Mouse (Mus musculus): ENCODE measurements at regions not wholly inside any gene's neighbourhood (a gene's known extent, or its start where the extent isn't known, plus 50 kb on each side); places are given as distances from the start of the nearest gene placed in this dataset.

GRCm38 (mm10) chr1:151121686-151122085 lies 60.7 kb upstream of the Gm47985 start:
- no peak overlapping the region for H3K9ac ChIP-seq
- H3K27ac ChIP-seq (ENCODE audit: low read depth) = no peak overlapping the region
- H3K4me1 ChIP-seq (ENCODE audit: insufficient read depth) = no peaks in the 10 kb centered on the region
- H3K36me3 ChIP-seq (ENCODE audit: insufficient read depth) = no peaks in the 10 kb centered on the region
- DNase-seq (no peak), ATAC-seq (ENCODE audit: insufficient read depth) (no peak)
- no peak for TF ChIP-seq CTCF (IDR thresholded peaks at IDR 0.05; ENCODE audit: low read depth)
- 89% methylated on average over 2 of the region's 2 CpGs for WGBS
- H3K4me2 ChIP-seq = no peak overlapping the region
- H3K9me3 ChIP-seq (ENCODE audit: low read depth, low read length) = no peaks in the 10 kb centered on the region
- H3K4me3 ChIP-seq (ENCODE audit: low read depth, low read length) = no peak overlapping the region
- no peaks in the 10 kb centered on the region for H3K27me3 ChIP-seq (ENCODE audit: insufficient read depth, low read length)

GRCm38 (mm10) chr1:151123964-151124363 lies 58.4 kb upstream of the Gm47985 start:
- Histone ChIP-seq H3K27me3 (ENCODE audit: insufficient read depth, low read length) (no peaks in the 10 kb centered on the region), H3K27ac (ENCODE audit: low read depth) (no peak overlapping the region), H3K4me1 (ENCODE audit: insufficient read depth) (no peaks in the 10 kb centered on the region; the same call in 1 of the 2 replicates), H3K36me3 (ENCODE audit: insufficient read depth) (no peaks in the 10 kb centered on the region), H3K9ac (no peak overlapping the region), H3K9me3 (ENCODE audit: low read depth, low read length) (no peaks in the 10 kb centered on the region), H3K4me2 (no peak overlapping the region), H3K4me3 (ENCODE audit: low read depth, low read length) (no peak overlapping the region)
- DNase-seq (no peak), ATAC-seq (ENCODE audit: insufficient read depth) (no peak)
- no peak for TF ChIP-seq CTCF (IDR thresholded peaks at IDR 0.05; ENCODE audit: low read depth)
- 91% methylated on average over 7 of the region's 7 CpGs for WGBS

GRCm38 (mm10) chr1:151125028-151125659 lies 57.2 kb upstream of the Gm47985 start:
- H3K4me1 ChIP-seq (ENCODE audit: insufficient read depth) = no peaks in the 10 kb centered on the region; the same call in 1 of the 2 replicates
- H3K9me3 ChIP-seq (ENCODE audit: low read depth, low read length) = no peaks in the 10 kb centered on the region
- no peaks in the 10 kb centered on the region for H3K27me3 ChIP-seq (ENCODE audit: insufficient read depth, low read length)
- no peak overlapping the region for H3K4me2 ChIP-seq
- 85% methylated on average over 9 of the region's 9 CpGs for WGBS
- H3K27ac ChIP-seq (ENCODE audit: low read depth) = no peak overlapping the region
- no peak overlapping the region for H3K9ac ChIP-seq
- DNase-seq (no peak), ATAC-seq (ENCODE audit: insufficient read depth) (no peak)
- TF ChIP-seq CTCF (IDR thresholded peaks at IDR 0.05; ENCODE audit: low read depth) = no peak
- H3K36me3 ChIP-seq (ENCODE audit: insufficient read depth) = no peaks in the 10 kb centered on the region
- H3K4me3 ChIP-seq (ENCODE audit: low read depth, low read length) = no peak overlapping the region

- Histone ChIP-seq H3K27ac (ENCODE audit: low read depth) (no peak overlapping the region), H3K4me1 (ENCODE audit: insufficient read depth) (no peaks in the 10 kb centered on the region; the same call in 1 of the 2 replicates), H3K4me3 (ENCODE audit: low read depth, low read length) (no peak overlapping the region), H3K27me3 (ENCODE audit: insufficient read depth, low read length) (no peaks in the 10 kb centered on the region), H3K9me3 (ENCODE audit: low read depth, low read length) (no peaks in the 10 kb centered on the region), H3K9ac (no peak overlapping the region), H3K36me3 (ENCODE audit: insufficient read depth) (no peaks in the 10 kb centered on the region), H3K4me2 (no peak overlapping the region)
- no peak for DNase-seq
- TF ChIP-seq CTCF (IDR thresholded peaks at IDR 0.05; ENCODE audit: low read depth) = no peak
- 56% methylated on average over 3 of the region's 3 CpGs for WGBS
- no peak for ATAC-seq (ENCODE audit: insufficient read depth)
These were observed 56.4 kb upstream of the Gm47985 start for GRCm38 (mm10) chr1:151125764-151126485.

GRCm38 (mm10) chr1:151126756-151127155 lies 55.6 kb upstream of the Gm47985 start:
- Histone ChIP-seq H3K27ac (ENCODE audit: low read depth) (no peak overlapping the region), H3K4me1 (ENCODE audit: insufficient read depth) (no peaks in the 10 kb centered on the region; the same call in 1 of the 2 replicates), H3K9ac (no peak overlapping the region), H3K9me3 (ENCODE audit: low read depth, low read length) (no peaks in the 10 kb centered on the region), H3K36me3 (ENCODE audit: insufficient read depth) (no peaks in the 10 kb centered on the region), H3K4me3 (ENCODE audit: low read depth, low read length) (no peak overlapping the region), H3K27me3 (ENCODE audit: insufficient read depth, low read length) (no peaks in the 10 kb centered on the region), H3K4me2 (no peak overlapping the region)
- ATAC-seq (ENCODE audit: insufficient read depth) (no peak), DNase-seq (no peak)
- WGBS = 27% methylated on average over 1 of the region's 1 CpGs
- no peak for TF ChIP-seq CTCF (IDR thresholded peaks at IDR 0.05; ENCODE audit: low read depth)

- Histone ChIP-seq H3K9me3 (ENCODE audit: low read depth, low read length) (no peaks in the 10 kb centered on the region), H3K4me3 (ENCODE audit: low read depth, low read length) (no peak overlapping the region), H3K27ac (ENCODE audit: low read depth) (no peak overlapping the region), H3K36me3 (ENCODE audit: insufficient read depth) (no peaks in the 10 kb centered on the region), H3K27me3 (ENCODE audit: insufficient read depth, low read length) (no peaks in the 10 kb centered on the region), H3K4me1 (ENCODE audit: insufficient read depth) (no peaks in the 10 kb centered on the region; the same call in 1 of the 2 replicates), H3K9ac (no peak overlapping the region), H3K4me2 (no peak overlapping the region)
- no peak for TF ChIP-seq CTCF (IDR thresholded peaks at IDR 0.05; ENCODE audit: low read depth)
- ATAC-seq (ENCODE audit: insufficient read depth) = no peak
- WGBS = 40% methylated on average over 5 of the region's 5 CpGs
- DNase-seq = no peak
These were observed 54.3 kb upstream of the Gm47985 start for GRCm38 (mm10) chr1:151128005-151128404.

GRCm38 (mm10) chr1:151128955-151129354 lies 53.4 kb upstream of the Gm47985 start:
- Histone ChIP-seq H3K27ac (ENCODE audit: low read depth) (no peak overlapping the region), H3K4me2 (no peak overlapping the region), H3K4me3 (ENCODE audit: low read depth, low read length) (no peak overlapping the region), H3K4me1 (ENCODE audit: insufficient read depth) (no peaks in the 10 kb centered on the region; the same call in 1 of the 2 replicates), H3K27me3 (ENCODE audit: insufficient read depth, low read length) (no peaks in the 10 kb centered on the region), H3K9ac (no peak overlapping the region), H3K9me3 (ENCODE audit: low read depth, low read length) (no peaks in the 10 kb centered on the region), H3K36me3 (ENCODE audit: insufficient read depth) (no peaks in the 10 kb centered on the region)
- TF ChIP-seq CTCF (IDR thresholded peaks at IDR 0.05; ENCODE audit: low read depth) = no peak
- no peak for ATAC-seq (ENCODE audit: insufficient read depth)
- no peak for DNase-seq
